Mouse (Mus musculus) heart, postnatal 4 days (tissue): Measurements from ENCODE around the gene Gm19426. TPM values are rescaled to one million over a fixed set of nuclear protein-coding genes. Genes with fewer than 3 reads are reported as not detected.
A peak's percentile ranks its signal among the peaks of the same experiment; 100 is the strongest.

Experiments used
- DNase-seq: peaks from one replicate; pipeline ENCODE4 v3.0.0; 2021
- total RNA-seq, 2 experiments: library from RNA; stranded (reverse); gene quantifications; 2 replicates each; pipeline ENCODE4 v1.2.3; 2021

Gene Gm19426
- total RNA-seq, result 1 to 10 TPM; 8.6 to 9.4 TPM

DNA sequence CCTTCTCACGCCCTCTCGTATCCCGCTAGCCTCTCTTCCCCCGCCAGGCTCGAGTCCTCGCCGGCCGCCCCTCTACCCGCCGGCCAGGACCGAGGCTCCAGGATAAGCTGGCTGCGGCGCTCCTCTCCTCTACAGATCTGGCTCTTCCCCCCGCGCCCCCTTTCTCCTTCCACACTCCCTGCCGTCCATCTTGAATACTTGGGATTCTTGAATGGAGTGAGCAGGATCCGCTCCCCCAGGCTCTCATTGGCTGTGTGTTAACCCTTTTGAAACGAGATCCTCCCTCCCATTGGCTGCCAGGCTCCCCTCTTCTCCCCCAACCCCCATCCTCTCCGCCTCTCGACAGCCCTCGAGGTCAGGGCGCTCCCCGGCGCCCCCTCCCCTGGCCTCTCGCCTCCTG lies at the start of gene Gm19426:
TSS of gene Gm19426 (minus strand) at position 95 of the 400 bp plus-strand sequence.
- peak; percentile 88 for DNase-seq

DNA sequence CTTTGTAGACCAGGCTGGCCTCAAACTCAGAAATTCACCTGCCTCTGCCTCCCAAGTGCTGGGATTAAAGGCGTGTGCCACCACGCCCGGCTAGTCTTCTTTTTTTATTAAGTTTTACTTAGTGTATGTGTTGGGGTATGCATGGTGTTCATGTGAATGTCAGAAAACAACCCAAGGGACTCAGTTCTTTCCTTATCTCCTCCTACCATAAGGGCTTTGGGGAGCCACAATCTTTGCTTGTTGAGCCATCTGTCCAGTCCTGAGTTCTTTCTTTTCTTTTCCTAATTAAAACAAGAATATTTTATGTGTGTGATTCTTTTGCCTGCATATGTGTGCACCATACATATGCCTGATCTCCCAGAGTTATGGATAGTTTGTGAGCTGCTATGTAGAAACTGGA lies 49.7 kb upstream of the Gm19426 start:
- no peak for DNase-seq

DNA sequence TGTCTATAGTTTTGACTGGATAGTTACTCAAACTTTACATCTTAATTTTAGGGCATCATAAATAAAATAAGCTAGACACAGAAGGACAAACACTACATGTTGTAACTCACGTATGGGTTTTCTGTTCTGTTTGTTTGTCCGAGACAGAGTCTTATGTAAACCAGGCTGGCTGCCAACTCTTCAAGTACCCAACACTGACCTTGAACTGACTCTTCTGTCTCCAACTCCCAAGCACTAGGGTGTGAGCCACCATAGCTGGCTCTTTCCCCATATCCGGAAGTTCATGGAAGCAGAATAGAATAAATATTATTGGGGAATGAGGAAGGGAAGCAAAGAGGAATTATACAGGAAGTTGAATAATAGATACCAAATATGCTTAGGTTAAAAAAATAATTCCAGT lies 49.1 kb upstream of the Gm19426 start:
- DNase-seq, result peak; percentile 40

DNA sequence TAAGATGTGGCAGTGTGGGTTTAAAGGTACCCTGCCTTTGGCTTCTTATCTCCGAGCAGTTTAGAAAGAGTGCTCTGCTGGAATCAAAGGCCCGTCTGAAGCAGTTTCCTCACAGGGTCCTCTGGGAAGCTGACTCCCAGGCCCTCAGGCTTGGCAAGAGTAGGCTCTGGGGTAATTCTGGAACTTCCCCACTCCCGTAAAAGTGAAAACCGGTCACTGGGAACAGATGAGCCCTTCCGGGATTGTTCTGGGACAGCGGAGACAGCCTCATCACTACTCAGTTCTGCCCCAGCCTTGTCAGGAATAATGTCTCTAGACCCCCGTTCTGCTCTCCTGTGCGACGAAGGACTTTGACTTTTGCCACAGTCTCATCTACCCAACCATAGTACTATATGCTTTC lies 47.0 kb upstream of the Gm19426 start:
- DNase-seq, result no peak

DNA sequence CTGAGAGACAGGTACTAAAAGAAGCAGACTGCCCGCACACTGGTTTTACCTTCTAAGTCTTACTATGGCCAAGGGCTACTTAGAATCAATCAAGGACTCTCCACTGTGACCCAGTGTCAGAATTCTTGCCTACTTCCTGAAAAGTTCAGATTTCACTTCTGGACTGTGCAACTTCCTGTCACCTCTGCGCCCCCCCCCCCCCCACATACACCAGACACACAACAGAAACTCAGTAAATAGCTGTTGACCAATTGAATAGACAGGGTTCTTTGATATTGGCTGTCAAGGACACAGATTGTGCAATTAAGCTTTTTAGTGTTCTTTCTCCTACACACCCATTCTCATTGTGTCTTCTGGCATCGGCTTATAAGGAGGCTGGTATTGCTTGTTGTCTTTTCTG lies 44.9 kb upstream of the Gm19426 start:
- no peak for DNase-seq

DNA sequence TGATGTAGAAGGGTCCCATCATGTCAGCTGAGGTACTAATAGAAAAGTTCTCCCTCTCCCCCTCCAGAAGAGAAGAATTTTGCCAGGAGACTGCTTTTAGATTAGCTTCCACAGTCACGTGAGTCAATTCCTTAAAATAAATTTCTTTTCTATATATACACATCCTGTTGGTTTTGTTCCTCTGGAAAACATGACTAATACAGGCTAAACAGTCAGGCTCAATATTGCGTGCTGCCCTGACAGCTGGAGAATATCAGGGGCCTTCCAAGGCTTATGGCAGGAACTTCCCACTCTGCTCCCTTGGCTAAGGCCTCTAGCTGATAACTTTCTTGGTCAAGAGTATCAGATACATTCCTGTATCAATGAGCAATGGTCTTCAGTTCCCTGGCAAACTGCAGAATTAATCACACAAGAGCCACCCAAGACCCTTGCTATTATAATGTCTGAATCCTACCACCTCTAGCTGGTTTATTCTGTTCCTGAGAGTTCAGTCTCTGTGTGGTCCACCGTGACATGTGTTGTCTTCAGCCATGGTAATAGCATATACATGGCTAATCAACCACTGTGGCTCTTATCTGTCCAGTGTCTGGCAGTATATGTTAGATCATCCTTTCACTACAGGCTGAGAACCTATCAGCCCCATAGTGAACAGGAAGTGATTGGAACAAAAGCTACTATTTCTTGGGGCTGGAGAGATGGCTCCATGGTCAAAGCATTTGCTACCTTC lies 40.5 kb upstream of the Gm19426 start:
- DNase-seq, result peak; percentile 44

DNA sequence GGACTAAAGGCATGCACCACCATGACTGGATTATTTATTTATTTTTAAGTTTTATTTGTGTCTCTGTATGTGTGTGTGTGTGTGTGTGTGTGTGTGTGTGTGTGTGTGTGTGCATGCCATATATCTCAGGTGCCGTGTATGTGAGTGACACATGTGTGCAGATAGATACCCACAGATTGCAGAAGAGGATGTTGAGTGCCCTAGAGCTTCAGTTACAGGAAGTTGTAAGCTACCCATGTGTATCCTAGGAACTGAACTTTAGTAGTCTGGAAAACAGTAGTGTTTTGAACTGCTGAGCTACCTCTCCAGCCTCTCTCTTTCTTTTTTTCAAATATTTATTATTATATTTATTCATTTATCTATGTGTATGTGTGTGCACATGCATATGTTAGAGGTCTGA lies 39.9 kb upstream of the Gm19426 start:
- DNase-seq, result no peak

DNA sequence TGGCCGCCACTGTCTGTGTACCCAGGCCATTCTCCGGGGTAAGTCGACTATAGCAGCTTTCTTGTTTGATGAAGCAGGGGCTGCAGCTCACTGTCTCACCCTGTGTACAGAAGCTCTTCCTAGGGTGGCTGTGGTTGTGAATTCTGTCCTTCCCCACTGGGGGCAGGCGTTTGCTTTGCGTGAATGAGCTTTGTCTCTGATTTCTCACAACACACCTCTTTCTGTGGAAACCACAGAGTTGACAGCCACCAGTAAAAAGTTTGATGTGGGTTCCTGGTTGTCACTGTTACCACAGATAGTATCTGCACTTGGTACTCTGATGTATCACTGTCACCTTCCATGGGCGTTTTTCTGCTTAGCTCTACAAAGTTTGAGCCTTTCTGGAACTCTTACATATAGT lies 35.8 kb upstream of the Gm19426 start:
- DNase-seq, result no peak

DNA sequence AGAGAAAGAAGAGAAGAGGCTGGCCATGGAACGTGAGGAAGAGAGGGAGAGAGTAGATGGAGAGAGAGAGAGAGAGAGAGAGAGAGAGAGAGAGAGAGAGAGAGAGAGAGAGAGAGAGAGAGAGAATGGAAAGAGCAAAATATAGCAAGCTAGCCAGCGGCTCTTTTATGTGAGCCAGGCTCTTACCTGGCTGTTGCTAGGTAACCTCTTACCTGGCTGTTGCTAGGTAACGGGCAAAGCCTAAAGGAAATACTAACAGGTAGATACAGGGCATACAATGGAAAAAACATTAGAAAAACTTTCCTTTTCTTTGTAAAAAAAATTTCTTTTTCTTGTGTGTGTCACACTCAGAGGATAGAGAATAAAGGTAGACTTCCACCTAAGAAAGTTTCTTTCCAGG lies 34.3 kb upstream of the Gm19426 start:
- no peak for DNase-seq

DNA sequence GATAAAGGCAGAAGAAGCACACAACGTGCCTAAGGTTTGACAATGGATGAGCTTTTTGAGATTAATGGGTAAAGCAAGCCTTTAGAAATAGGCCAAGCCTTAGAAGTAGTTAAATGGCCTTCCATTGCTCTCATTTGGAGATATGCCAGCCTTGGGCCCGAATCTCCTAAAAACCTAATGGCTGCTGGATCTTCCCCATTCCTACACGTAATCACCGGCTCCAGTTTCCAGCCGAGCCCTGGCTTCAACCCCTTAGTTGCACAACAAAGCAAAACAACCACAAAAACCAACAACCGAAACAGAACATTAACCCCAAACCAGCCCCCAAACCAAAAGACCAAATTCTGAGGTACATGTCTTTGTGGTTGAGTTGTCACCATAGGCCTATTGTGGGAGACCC lies 32.2 kb upstream of the Gm19426 start:
- DNase-seq, result no peak

DNA sequence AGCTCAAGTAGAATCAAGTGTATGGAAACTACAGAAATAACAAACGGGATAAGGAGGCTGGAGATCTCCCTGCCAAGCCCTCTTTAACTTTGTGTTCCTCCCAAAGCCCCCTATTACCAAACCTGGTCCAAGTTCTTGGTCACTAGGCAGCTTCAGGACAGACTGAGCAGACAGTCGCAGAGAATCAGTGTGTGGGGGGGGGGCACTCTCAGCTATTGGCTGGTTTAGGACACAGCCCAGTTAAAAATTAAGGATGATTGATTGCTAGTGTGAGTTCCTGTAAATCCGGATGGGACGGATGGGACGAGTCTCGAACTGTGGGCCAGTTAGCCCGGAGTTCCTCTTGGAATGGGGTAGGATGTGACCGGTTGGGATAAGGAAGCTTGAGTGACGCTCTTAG lies 31.8 kb upstream of the Gm19426 start, which contains the start of gene Serping1:
TSS of gene Serping1 (minus strand) at position 204 of the 400 bp plus-strand sequence.
- DNase-seq, result no peak

DNA sequence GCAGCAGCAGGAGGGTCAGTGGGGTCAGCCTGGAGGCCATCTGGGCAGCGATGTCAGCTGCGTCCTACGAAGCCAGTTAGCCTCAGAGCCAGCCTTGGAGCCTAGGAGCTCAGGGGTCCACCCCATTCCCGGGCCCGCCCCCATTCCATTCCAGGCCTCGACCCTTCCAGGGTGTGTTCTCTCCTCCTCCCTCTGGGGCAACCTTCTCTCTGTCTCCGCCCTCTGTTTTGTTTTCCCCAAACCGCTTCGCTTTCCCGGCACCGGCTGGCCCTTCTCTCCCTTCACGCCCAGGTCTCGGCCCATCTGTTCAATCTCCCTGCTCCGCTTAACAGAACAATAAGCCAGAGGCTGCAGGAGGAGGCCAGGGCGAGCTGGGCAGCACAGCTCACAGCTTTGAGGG lies 31.3 kb upstream of the Gm19426 start:
- peak; percentile 78 for DNase-seq

DNA sequence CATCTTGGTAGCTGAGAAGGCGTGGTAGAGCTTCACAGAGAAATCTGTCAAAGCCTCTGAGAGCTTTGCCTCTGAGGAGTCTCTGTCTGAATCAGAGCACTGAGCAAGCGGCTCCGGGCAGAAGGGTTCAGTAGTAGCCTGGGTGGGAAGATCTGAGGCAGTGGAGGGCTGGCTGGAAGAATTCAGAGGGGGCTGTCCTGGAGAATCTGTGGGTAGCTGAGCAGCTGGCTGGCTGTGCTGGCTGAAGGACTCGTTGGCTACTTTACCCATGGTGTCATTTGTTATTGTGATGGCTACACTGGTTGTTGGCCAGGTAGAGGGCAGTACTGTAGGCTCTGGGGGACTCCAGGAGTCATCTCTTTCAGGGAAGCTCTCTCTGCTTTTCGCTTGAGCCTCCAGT lies 29.7 kb upstream of the Gm19426 start:
- no peak for DNase-seq

DNA sequence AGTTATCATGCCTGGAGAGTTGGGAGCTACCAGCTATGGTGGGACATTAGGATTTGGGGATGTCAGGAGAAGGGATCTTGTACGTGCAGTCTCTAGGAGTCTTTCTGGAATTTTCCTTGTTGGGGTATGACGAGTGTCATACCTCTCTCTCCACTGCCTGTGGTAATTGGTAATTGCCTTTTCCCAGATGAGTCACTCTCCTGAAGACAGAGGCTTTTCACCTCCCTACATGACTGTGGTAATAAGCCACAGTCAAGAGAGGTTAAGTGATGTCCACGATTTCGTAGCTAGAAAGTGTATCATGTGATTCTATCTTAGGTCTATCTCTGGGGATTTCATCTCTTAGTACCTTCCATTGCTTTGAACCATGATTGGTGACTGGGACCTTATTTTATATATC lies 29.0 kb upstream of the Gm19426 start:
- DNase-seq, result no peak

DNA sequence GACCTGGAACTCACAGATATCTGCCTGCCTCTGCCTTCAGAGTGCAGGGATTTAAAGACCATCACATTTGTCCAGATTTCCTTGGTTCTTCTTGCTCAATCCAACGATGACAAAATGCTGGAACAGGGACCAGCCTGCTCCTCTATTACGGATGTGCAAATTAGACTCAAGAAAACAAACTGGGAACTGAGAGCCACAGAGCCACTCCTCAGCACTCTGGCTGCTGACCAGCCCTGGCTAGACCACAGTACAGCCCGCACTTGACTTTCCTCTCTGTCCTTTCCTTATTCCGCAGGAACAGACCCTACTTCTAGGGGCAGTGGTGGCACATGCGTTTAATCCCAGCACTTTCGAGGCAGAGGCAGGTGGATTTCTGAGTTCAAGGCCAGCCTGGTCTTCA lies 27.0 kb upstream of the Gm19426 start:
- no peak for DNase-seq

DNA sequence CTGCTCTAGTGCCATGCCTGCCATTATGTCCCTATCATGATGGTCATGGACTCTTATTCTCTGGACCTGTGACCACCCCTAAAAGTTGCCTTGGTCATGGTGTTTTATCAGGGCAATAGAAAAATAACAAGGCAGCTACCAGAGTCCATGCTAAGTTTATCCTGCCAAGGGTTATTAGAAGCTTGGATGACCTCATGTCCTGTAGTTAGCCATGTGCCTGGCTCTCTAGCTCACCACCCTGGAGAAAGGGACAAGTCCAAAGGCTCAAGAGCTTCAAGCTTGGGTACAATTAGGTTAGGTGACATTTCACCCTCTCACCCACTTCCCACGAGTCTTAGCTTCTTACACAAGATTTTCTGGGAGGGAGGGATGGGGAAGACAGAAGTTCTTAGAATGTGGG lies 19.4 kb upstream of the Gm19426 start:
- DNase-seq, result no peak

DNA sequence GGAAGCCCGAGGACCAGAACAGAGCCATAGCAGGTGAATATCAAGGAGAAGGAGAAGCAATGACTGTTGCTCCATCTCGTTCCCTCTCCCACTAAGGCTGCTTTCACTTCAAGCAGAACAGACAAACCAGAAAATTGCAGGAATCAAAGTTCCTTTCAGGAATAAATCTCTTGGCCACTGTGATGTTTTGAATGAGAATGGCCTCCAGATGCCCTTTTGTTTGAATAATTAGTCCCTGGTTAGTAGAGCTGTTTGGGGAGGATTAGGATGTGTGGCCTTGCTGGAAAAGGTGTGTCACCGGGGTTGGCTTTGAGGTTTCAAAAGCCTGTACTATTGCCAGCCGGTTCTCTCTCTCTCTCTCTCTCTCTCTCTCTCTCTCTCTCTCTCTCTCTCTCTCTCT lies 18.8 kb upstream of the Gm19426 start:
- no peak for DNase-seq

DNA sequence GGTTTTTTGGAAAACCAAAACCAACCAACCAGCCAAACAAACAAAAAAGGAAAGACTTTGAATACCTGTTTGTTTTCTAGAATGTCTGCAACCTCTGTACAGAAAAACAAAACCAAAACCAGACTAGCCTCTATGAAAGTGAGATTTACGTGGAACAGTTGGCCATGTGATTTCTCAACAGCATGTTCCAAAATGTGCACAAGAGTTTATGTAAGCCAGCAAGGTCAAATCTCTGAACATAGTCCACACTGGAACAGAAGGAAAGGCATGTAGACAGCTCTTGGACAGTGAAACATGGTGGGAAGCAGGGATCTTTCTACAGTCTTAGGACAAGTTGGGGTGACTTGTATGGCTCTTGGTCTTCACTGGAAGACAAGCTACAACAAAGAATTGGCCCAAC lies 18.4 kb upstream of the Gm19426 start:
- no peak for DNase-seq

DNA sequence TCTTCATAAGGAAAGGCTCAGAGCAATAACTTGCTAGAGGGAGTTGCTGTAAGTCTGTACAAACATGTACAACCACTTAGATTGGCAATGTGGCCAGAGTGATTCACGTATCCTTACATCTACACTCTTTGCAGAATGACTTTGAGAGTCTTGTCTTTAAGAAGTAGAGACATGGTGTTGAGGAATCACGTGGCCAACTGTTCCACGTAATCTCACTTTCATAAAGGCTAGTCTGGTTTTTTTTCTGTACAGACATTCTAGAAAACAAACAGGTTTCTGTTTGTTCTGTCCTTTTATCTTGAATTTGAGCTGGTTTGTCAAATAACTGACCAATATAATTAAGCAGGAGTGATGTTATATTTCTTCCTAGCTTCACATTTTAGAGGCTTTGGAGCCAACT lies 17.9 kb upstream of the Gm19426 start:
- no peak for DNase-seq

DNA sequence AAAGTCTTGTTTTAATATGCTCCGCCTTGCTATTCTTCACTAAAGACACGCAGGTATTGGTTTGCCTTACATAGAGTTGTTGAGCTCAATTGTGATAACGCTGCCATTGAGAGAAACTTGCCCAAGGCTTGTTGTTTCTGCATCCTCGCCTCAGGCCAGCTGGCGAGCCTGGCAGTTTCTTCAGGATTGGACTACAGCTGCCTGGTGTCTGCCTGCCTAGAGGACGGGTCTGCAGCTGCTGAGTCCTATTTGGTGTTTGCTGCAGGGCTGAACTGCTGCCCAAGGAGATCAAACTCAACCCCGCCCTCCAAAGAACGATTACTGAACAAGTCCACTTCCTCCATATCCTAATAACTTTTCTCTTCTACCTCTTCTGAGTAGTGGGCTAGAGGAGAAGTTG lies 17.3 kb upstream of the Gm19426 start:
- DNase-seq, result no peak

DNA sequence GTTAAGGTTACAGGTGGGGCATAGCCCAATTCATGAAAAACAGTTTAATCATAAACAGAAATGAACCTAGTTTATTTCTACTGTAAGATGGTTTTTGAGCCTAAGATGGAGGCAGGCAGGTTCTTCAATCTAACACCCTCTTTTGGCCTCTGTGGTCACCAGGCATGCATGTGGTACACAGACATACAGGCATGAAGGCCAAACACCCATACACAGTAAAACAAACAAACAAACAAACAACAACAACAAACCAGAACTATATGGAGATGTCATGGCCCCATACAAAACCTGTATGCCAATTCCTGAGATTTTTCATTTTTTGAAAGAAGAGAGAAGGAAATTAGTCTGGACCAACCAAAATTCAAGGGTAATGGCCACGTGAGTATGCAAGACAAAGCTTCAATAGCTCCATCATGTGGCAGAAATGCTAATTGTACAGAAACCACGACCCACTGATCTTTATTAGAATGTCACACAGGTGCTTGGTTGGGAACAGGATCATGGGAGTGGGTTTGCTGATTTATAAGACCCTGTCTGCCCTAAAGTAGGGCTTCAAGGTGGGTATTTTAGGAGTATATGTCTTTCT lies 15.2 kb upstream of the Gm19426 start:
- DNase-seq, result peak; percentile 56

DNA sequence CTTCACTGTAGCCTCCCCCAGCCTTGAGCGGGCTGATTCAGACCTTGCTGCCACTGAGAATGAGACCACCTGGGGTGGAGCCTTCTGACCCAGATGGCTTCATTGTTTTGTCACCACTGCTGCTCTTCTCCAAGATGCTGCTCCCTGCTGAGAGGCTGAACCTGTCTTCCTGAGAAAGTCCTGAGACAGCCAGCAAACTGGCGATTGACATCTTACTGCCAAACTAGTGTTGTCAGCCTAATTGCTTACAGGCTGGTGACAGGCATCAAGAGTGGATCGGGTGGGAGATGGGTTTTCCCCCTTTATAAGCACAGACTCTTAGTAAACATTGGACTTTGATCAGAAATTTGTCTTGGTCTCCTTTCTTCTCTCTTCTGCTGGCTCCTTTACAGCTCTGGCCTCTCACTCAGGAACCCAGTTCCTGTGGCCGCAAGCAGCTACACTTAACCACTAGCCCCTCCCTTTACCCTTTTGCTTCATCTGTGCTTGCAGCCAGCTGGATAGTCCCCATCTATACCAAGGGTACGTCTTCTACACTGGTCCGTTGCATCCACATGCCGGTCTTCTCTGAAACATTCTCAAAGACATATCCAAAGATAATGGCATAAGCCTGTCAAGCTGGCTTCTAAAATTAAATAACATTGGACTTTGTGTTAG lies 13.7 kb upstream of the Gm19426 start:
- DNase-seq, result no peak

DNA sequence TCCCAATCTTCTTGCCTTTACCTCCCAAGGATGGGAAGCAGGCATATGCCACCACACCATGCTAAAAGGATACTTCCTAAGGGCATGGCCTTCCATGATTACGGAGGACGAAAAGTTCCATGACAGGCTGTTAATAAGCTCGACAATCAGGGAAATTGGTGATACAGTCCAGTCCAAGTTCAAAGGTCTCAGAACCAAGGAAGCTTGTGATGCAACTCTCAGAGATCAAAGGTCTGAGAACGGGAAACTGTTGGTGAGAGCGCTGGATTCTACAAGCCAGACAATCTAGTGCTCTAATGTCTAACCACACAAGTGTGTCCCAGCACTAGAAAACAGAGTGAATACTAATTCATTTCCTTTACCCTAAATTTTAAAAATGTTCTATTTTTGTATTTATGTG lies 12.8 kb upstream of the Gm19426 start:
- no peak for DNase-seq

DNA sequence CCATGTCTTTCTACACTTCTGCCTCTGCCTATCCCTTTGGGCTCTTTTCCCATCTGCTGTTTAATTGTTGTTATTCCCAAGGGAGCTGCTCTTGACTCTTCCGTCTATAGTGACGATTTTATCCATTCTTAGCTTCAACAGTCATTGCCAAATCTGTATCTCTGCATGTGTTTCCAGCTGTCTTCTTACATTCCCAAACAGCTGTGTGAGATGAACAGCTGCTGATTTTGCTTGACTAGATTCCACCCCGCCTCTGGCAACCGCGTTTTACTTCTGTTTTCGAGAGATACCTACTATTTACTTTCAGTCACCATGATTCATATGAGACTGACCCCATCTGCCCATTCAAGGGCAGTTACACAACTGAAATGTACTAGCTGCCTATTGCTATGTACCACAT lies 6.7 kb upstream of the Gm19426 start:
- peak; percentile 32 for DNase-seq
